Mouse (Mus musculus) thymus, adult 2 months (tissue): ENCODE results near the gene March5.

ENCODE experiments used
- CTCF ChIP-seq: fragments of 200-500 bp; IDR thresholded peaks from 2 replicates; pipeline ENCODE4 v1.5.1; 2012; ENCODE audit warnings: mild to moderate bottlenecking, control low read depth, low read length, moderate library complexity, borderline replicate concordance; ENCODE audit not compliant: control insufficient read depth, poor library complexity, insufficient read depth; ENCODE audit errors: extremely low read depth
- POLR2A ChIP-seq: fragments of 200-500 bp; IDR thresholded peaks from 2 replicates; pipeline ENCODE4 v1.6.1; 2012; ENCODE audit warnings: mild to moderate bottlenecking, low read length, control low read depth, moderate library complexity; ENCODE audit not compliant: control insufficient read depth, poor library complexity, insufficient read depth; ENCODE audit errors: extremely low read depth

DNA sequence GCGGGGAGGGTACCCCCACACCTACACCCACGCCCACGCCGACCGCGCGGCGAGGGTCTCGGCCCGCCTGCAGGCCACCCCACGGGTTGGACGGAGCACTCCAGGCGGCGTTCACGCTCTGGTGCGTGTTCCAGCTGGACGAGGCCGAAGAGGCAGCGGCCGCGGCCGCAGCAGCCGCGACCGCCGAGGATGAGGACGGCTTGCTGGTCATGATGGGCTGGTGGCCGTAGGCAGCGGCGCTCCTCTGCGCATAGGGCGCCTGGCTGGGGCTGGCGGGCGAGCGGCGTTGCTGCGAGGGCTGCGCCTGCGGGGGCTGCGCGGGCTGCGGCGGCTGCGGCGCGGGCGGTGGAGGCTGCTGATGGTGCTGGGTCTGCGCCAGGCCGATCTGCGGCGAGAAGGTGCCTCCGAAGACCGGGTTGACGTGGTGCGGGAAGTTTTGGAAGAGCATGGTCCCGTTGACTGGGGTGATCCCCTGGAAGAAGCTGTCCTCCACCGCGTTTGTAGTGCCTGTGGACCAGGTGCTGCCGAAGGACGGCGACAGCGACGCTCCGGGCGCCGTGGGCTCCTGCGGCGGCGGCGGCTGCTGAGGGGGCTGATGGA lies 33.1 kb upstream of the March5 start:
- TF ChIP-seq CTCF (0 out of 2 replicates have a peak, but pooled peaks have one; percentile 33), POLR2A (no peak)
